Mouse (Mus musculus) ES-Bruce4 (cell line): Measurements from ENCODE around the gene Srgap1. TPM values are rescaled to one million over a fixed set of nuclear protein-coding genes. Genes with fewer than 3 reads are reported as not detected.

Experiments
- H3K27ac ChIP-seq: 2 replicates; pipeline ENCODE4 v1.5.1; 2012; ENCODE audit warnings: low read length, inconsistent platforms; ENCODE audit not compliant: insufficient read depth
- H3K27me3 ChIP-seq: 2 replicates; pipeline ENCODE4 v1.6.1; 2012; ENCODE audit warnings: mild to moderate bottlenecking, low read length, inconsistent platforms; ENCODE audit not compliant: control insufficient read depth, poor library complexity, insufficient read depth, severe bottlenecking
- H3K36me3 ChIP-seq: 2 replicates; pipeline ENCODE4 v1.6.1; 2012; ENCODE audit warnings: inconsistent platforms, mild to moderate bottlenecking, low read length, moderate library complexity; ENCODE audit not compliant: control insufficient read depth, poor library complexity, insufficient read depth, severe bottlenecking
- H3K4me1 ChIP-seq: one replicate; pipeline ENCODE4 v1.8.1; 2011; ENCODE audit warnings: low read length; ENCODE audit not compliant: control insufficient read depth, insufficient read depth
- H3K4me3 ChIP-seq: 2 replicates; pipeline ENCODE4 v1.5.1; 2011; ENCODE audit warnings: low read depth, mild to moderate bottlenecking, low read length
- H3K9ac ChIP-seq: 2 replicates; pipeline ENCODE4 v1.6.1; 2012; ENCODE audit warnings: low read depth, mild to moderate bottlenecking, inconsistent platforms; ENCODE audit not compliant: poor library complexity, severe bottlenecking
- H3K9me3 ChIP-seq: replicated peaks from 2 replicates; pipeline ENCODE4 v1.6.1; 2012; ENCODE audit warnings: mild to moderate bottlenecking, low read length, inconsistent platforms; ENCODE audit not compliant: control insufficient read depth, poor library complexity, insufficient read depth, severe bottlenecking
- CTCF ChIP-seq: IDR thresholded peaks from one replicate; pipeline ENCODE4 v1.8.1; 2011; ENCODE audit warnings: low read depth, low read length
- EP300 ChIP-seq: IDR thresholded peaks from 2 replicates; pipeline ENCODE4 v1.6.1; 2011; ENCODE audit warnings: low read depth, low read length; ENCODE audit not compliant: insufficient read depth
- POLR2A ChIP-seq: IDR thresholded peaks from one replicate; pipeline ENCODE4 v1.8.1; 2011; ENCODE audit warnings: low read length; ENCODE audit not compliant: insufficient read depth
- polyA plus RNA-seq: library from polyadenylated mRNA; stranded (reverse); fragments of >200 nt; gene quantifications from 2 replicates; pipeline ENCODE4 v1.2.4, GENCODE M21; 2011; ENCODE audit warnings: low read depth; ENCODE audit not compliant: missing spikeins, insufficient read depth, insufficient read length

Gene Srgap1
- polyA plus RNA-seq, 1 experiment: 8.0 TPM

DNA sequence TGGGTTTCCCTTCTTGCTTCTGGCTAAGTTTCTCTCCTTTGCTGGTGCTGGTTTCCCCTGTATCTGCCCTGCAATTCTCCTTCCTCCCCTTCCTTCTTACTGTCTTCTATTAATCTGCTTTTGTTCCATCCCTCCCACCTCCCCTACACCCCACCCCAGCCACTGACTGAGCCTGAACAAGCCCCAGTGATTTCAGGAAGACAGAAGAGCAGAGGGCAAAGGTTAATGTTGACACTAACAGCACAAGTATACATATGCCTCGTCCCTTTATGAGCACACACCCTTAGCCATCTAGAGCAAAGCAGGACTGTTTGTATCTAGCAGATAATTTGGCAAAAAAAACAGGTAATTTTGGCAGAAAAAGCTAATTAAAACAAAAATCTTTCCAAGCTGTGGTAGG is 291.3 kb downstream of the Srgap1 start:
- Histone ChIP-seq H3K4me3 (no peak overlapping the region), H3K27me3 (no peaks in the 10 kb centered on the region), H3K9me3 (no peaks in the 10 kb centered on the region), H3K36me3 (no peaks in the 10 kb centered on the region), H3K4me1 (no peaks in the 10 kb centered on the region), H3K9ac (no peak overlapping the region), H3K27ac (no peak overlapping the region)
- TF ChIP-seq CTCF (no peak), POLR2A (no peak), EP300 (no peak)

DNA sequence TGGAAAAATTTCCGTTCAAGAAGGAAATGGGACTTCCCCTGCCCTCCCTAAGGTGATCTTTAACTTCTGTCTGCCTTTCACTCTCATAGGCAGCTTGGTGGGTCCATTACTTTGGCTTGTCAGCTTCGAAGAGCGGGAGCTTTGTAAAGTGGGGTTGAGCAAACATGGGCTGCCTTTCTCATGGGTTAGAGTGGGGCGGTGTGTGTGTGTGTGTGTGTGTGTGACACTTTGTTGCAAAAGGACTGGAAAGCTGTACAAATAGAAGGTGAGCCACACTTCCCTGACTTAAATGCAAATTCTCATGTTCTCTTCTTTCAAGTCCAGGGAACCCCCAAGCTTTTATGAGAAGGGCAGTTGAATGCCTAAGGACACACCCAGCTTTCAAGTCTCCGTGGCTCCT is 292.9 kb downstream of the Srgap1 start:
- Histone ChIP-seq H3K4me1 (no peaks in the 10 kb centered on the region), H3K4me3 (no peak overlapping the region), H3K9ac (no peak overlapping the region), H3K27me3 (no peaks in the 10 kb centered on the region), H3K36me3 (no peaks in the 10 kb centered on the region), H3K27ac (no peak overlapping the region), H3K9me3 (no peaks in the 10 kb centered on the region)
- TF ChIP-seq POLR2A (no peak), EP300 (no peak), CTCF (no peak)

GRCm38 (mm10) chr10:121750175-121750574 is 296.9 kb downstream of the Srgap1 start:
- Histone ChIP-seq H3K9me3 (no peaks in the 10 kb centered on the region), H3K4me1 (no peaks in the 10 kb centered on the region), H3K27me3 (no peaks in the 10 kb centered on the region), H3K9ac (no peak overlapping the region), H3K4me3 (no peak overlapping the region), H3K27ac (no peak overlapping the region), H3K36me3 (peaks cover 13% of the 10 kb centered on the region; the same call in 1 of the 2 replicates)
- TF ChIP-seq POLR2A: no peak
- TF ChIP-seq EP300: no peak
- no peak for TF ChIP-seq CTCF

GRCm38 (mm10) chr10:121742336-121742735 is 304.8 kb downstream of the Srgap1 start:
- Histone ChIP-seq H3K27me3 (no peaks in the 10 kb centered on the region), H3K36me3 (peaks cover 10% of the 10 kb centered on the region; the same call in 1 of the 2 replicates), H3K4me1 (peaks cover 3% of the 10 kb centered on the region), H3K4me3 (no peak overlapping the region), H3K9me3 (peaks cover 11% of the 10 kb centered on the region; the same call in 1 of the 2 replicates), H3K9ac (no peak overlapping the region), H3K27ac (no peak overlapping the region)
- peak; percentile 72 for TF ChIP-seq EP300
- no peak for TF ChIP-seq POLR2A
- no peak for TF ChIP-seq CTCF

DNA sequence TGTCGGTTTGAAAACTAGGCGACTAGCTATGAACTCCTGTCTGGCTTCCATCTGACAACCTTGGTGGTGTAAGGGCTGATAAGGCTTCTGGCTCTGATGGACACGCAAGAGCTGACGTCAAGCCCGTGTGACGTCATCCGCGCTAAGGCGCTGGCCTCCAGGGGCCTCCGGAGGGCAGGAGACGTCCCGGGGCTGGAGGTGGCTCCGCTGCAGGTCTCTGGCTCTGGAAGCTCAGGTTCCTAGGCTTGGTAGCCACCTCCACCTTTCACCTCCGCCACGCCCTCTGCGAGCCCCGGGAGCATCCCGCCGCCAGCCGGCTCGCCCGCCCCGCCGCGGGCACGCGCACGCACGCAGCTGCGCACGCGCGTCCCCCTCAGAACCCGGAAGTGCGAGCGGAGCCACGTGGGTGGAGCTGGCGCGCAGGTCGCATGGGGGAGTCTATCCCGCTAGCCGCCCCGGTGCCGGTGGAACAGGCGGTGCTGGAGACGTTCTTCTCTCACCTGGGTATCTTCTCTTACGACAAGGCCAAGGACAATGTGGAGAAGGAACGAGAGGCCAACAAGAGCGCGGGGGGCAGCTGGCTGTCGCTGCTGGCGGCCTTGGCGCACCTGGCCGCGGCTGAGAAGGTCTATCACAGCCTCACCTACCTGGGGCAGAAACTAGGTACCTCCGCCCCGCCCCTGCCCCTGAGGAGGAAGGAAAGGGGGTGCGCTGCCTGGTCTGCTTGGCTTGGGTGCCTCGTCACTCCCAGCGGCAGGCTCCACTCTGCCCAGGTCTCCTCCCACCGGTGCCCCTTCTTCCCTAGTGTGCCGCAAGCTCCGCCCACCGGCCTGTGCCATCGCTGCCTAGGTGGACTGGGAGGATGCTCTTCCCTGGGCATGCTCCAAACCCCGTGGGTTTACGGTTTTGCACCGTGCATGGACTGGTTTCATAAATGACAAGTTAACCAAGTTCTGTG is 307.3 kb downstream of the Srgap1 start, which contains the start of gene BC048403:
Gene BC048403, plus strand, starts transcription at position 390 of the 958 bp plus-strand sequence.
- H3K4me3 ChIP-seq: peak within 1 kb of the TSS; percentile 86
- peaks cover 9% of the 10 kb centered on the region; the same call in 1 of the 2 replicates for H3K9me3 ChIP-seq
- H3K36me3 ChIP-seq: no peaks in the 10 kb centered on the region
- TF ChIP-seq POLR2A (no peak), EP300 (no peak), CTCF (no peak)
- peak within 1 kb of the TSS; percentile 43 for H3K9ac ChIP-seq
- H3K27ac ChIP-seq: no peak within 1 kb of the TSS
- H3K27me3 ChIP-seq: no peaks in the 10 kb centered on the region
- H3K4me1 ChIP-seq: peaks cover 3% of the 10 kb centered on the region

GRCm38 (mm10) chr10:121737256-121737655 is 309.9 kb downstream of the Srgap1 start:
- no peak overlapping the region for H3K9ac ChIP-seq
- no peaks in the 10 kb centered on the region for H3K9me3 ChIP-seq
- peaks cover 3% of the 10 kb centered on the region for H3K4me1 ChIP-seq
- TF ChIP-seq POLR2A (no peak), EP300 (no peak), CTCF (no peak)
- H3K27me3 ChIP-seq: no peaks in the 10 kb centered on the region
- H3K36me3 ChIP-seq: no peaks in the 10 kb centered on the region
- no peak overlapping the region for H3K27ac ChIP-seq
- H3K4me3 ChIP-seq: no peak overlapping the region
